Mouse (Mus musculus): Measurements from ENCODE around the gene Arih2. TPM values are rescaled to one million over a fixed set of nuclear protein-coding genes. Genes with fewer than 3 reads are reported as not detected.
A peak's percentile ranks its signal among the peaks of the same experiment; 100 is the strongest.

Gene Arih2
- total RNA-seq, 1 experiment from 2014 or later = 73.9 TPM

DNA sequence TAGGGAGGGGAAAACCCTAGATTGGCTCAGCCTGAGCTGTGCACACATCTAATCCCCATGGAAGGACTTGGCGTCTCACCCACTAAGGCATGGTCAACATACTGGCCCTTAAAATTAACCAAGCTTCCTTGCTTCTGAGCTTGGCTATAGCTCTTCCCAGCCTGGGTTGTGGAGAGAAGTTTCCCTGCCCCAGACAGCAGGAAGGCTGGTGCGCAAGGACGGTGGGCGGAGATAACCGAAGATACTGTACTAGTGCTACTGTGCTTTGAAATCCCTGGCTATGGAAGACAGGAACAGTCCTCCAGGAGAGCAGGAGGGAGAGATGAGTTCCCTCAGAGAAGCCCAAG, 69.9 kb downstream of the Arih2 start:
- DNase-seq = peak; percentile 54

DNA sequence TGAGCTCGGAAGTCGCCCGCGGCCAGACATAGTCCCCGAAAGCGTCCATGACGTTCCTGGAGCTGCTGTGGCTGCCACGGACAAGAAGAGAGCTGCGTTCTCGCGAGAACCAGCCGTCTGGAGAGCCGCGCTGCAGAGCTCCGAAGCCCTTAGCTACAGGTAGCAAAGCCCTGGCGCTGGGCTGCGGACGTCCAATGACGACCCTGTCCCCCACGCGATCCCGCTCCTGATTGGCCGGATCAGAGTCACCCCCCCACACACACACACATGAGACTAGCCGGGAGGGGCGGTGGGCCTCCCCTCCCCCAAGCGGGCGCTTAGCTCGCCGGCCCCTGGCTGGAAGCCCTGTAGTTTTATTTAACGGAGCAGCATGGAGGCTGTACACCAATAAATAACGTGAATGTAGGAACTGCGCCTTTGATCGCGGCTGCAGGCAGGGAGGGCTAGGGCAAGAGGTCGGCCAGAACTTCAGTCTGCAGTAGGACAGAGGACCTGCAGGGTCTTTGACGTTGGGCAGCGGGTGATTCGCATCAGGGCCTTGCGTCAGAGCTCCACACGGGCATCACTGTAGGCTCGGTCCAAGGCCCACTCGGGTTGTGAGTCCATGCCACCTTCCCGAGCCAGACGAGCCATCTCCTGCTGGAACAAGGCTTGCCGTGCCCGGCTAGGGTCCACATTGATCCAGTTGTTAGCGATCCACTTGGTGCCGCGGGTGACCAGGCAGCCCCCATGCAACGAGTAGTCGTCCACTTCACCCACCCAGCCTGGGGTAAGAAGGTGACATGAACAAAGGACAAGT, 70.4 kb downstream of the Arih2 start, which contains the start of gene Wdr6:
Gene Wdr6 (minus strand): TSS at position 195 of the 799 bp plus-strand sequence.
- DNase-seq = peak; percentile 93

DNA sequence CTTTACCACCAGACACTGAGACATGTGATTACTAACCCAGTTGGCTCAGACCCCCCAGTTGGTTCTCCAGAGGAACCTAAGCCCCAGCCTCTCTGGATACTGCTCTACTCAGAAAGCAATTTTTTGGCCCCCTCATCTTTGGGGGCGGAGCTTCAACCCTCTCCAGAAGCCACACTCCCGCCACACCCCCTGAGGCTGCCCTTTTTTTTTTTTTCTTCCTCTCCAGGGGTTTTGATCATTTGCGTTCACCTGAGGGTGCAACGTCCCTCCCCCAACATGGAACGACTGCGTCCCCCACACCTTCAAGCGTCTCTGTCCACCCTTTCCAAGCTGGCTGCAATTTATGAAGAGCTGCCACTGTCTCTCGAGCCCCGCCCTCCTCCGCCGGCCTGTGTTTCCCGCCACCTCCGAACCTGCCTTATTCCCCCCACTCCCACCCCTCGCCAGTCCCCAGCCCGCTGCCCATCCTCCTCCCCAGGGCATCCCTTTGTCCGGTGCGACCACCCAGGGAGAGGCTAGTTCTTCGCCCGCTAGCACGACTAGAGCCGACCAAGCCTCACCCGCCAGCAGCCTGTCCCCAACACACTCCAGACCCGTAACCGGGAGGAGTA, 71.1 kb downstream of the Arih2 start:
- peak; percentile 55 for DNase-seq

DNA sequence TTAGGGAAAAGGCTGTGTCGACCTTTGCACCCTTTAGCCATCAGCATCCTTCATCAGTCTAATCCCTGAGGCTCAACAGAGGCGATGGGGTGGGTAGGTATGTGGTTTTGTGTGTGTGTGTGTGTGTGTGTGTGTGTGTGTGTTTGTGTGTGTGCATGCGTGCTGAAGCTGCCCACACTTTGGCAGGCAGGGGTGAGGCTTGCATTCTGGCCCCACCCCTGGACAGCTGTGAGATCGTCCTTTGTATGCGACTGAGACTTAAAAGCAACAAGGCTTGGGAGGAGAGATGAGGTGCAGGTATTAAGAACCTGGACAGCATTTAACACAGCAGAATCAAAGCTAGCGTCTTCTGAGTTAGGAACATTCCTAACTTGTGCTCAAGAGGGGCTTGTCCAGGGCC, 72.2 kb downstream of the Arih2 start:
- no peak for DNase-seq

DNA sequence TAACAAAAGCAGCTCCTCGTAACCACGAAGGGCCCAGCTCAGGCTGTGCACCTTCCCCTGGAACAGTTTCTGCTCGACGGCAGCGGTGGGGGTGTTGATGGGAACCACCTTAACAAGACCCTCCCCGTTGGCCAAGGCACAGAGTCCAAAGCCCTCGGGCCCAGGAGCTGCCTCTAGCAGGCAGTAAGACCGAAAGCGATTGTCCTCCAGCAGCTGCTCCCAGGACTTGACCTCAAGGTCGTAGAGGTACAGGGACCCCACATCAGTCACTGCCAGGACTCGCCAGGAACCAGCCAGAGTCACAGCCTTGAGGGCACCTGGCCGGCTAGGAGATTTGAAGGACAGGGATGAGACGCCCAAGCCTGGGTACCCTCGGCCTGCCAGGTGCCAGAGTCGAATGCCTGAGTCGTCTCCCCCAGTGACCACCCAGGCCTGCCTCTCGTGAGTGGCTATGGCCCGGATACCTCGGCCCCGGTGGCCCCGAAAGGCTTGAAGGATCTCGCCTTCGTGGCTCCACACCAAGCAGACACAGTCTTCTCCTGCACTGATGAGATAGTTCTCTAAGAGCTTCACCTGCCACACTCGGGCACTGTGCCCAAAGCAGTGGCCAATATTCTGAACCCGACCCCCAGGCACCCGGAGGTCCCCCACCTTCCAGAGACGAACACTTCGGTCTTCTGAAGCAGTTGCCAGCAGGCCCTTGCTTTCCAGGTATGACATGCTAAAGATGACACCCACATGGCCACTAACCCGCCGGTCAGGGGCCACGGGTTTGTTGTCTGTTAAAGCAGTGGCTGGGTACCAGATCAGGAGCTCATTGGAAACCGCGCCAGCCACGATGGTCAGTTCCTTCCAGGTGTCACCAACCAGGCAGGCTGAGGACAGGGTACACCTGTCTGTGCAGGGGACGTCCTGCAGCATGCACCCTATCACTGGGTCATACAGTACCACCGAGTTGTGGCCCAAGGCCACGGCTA, 73.6 kb downstream of the Arih2 start:
- DNase-seq = peak; percentile 7

DNA sequence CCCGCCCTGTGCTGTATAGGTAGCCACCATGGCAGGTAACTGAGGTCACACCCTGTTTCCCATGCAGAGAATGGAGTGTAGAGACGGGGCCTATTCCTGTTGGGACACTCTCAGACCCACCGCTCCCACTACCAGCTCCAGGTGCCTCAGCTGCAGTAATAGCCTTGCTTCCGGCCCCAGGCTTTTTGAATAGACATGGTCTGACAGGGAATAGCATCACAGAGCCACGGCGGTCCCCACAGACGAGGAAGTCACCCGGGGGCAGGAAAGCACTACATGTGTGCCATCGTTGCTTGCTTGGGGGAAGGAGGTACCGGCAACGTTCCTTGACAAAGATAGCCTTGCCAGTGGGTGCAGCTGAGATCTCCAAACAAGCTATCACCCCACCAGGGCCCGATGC, 74.3 kb downstream of the Arih2 start:
- DNase-seq = no peak

DNA sequence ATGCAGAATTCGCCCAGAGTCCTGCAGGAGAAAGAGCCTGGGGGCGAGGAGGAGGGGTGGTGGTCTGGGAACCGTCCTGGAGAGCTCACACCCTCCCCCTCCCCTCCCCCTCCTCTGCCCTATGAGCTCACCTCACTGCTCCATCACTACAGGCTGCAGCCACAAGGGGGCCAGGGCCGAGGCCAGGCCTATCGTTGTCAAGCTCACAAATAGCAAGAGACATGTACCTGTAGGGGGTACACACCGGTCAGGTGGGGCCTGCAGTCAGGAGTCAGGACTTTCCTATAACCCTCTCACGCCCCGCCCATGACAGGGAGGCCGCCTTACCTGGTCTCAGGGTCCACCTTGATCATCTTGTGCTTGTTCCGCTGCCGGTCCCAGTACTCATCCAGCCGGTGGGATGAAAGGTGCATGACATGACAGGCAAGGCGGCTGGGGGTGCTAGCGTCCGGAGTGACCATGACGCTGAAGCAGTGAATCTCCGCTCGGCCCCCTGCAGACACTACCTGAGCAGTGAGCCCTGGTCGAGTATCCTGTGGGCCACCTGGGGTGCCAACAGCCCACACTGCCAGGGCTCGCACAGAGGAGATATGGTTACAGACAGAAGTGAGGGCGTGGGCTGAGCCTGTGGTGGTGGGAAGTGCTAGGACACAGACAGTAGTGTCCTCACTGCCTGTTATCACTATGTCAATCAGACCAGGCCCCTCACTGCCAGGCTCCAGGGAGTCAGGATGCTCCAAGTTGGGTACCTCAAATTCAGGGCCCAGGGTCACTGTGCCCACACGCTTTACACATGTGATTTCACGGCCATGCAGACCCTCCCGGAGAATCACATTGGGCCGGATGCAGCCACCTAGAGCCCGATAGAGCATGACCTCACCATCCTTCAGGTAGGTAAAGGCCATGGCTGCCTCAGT, 75.2 kb downstream of the Arih2 start:
- DNase-seq = peak; percentile 62

DNA sequence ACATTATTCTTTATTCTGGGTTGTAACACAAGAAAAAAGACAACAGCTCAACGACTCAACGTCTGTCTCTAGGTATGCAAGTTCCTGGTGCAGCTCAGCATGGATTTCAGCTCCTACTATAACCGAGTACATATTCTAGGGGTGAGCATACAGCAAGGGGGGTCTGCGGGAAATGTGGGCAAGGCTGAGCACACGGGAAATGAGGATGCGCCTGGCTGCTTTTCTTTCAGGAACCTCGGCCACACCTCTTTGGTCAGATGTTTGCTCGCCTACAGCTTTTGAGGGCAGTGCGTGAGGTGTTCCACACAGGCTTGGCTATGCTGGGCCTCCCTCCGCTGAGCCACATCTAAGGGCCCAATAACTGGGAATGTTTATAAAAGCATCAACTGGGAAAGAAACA, 76.9 kb downstream of the Arih2 start:
- no peak for DNase-seq

DNA sequence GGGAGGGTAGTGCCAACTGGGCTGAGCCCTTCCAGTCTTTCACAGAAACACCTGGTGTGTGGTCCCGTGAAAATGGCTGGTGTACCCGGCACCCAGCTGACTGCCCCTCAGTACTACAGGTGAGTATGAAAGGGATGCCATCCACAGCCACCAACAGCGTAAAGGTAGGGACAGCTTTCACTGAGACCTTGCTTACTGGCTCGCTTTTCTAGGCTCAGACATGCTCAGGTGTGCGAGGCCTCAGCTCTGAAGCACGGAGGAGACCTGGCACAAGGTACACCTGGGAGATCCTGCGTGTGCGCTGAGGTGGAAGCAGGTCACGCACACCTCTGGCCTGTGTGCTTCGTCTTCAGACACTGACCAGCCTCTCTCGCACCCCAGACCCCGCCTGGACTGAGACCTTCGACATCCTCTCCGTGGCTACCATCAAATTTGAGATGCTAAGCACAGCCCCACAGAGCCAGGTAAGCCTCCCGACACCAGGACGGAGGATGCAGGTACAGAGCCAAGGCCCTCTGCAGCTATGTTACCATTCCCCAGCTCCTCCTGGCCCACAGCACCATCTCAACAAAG, 77.7 kb downstream of the Arih2 start:
- no peak for DNase-seq

DNA sequence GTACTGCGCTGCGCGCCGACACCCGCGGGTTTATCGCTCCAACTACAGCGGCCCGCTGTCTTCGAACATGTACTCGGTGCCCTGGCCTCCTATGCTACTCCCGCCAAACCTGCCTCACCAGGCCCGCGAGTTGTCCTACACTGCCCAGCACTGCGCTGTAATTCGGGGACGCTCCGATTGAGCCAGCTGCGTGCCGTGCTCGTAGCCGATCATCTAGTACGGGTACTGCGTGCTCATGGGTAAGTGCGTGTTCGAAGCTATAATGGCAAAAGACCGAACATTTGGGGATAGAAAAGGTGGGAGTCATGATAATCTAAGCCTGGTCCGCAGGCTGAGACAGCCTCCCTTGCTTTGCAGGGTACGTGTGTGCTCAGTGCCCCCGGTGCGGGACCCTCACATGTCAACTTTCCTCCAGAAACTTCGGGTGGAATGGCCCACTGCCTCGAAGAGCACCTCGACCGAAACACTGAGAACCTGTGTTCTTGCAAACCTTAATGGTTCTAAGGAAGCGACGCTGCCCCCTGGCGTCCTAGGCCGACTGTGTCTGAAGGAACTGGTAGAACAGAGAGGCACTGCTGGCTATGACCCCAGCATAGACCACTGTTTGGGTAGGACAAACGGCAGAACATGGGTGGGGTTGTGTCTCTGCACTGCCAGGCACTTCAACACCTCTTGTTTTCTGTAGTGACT, 78.8 kb downstream of the Arih2 start:
- DNase-seq = peak; percentile 86

DNA sequence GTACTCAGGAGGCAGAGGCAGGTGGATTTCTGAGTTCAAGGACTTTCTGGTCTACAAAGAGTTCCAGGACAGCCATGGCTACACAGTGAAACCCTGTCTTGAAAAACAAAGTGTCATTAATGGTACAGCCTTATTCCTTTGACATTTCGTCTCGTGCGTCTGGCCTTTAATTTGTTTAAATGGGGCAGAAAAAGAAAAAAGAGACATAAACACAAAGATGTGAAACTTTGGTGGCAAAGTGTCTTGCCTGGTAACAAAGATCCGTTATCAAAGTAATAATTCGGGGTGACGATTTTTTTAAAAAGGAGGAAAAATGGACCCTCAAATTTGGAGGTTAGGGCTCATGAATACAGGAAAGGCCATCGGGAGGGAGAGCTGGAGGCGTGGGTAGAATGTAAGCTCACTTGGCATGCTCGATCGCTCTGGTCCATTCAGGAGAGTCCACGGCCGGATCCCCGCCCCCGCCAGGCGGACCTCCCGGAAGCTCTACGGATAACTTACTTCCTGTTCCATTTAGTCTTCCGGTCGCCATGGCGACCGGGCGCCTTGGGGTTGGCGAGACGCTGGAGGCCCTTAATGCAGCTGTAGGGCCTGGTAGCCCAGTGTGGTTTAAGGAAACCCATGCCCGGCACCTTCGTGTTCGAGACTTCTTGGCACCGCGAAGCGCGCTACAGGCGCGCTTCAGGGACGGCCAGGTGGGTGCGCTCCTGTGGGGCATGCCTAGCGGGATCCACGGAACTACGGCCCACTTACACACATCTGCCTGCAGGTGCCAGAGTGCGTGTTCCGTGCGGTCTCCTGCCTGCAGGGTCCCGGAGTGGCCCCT, 79.6 kb downstream of the Arih2 start, which contains the start of gene Dalrd3:
Gene Dalrd3 (plus strand): TSS at position 506 of the 826 bp plus-strand sequence.
- peak; percentile 91 for DNase-seq

DNA sequence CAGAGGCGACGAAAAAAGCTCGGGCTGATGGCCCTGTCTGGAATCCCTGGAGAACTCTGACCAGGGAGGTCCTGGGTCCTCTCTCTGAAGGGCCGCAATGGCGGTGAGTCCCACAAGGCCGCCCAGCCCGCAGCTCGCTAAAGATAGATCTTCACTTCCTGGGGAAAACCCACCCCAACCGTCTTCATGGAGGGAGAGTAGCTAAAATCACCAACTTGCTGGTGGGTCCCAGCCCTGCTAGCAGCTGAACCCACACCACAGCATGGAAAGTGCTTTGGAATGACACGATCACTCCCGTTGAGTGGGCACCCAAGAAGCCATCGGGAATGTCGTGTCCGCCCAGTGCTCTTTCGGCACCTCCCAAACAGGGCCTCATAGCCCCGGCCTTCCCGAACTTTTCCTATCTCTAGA, 80.7 kb downstream of the Arih2 start:
- no peak for DNase-seq

DNA sequence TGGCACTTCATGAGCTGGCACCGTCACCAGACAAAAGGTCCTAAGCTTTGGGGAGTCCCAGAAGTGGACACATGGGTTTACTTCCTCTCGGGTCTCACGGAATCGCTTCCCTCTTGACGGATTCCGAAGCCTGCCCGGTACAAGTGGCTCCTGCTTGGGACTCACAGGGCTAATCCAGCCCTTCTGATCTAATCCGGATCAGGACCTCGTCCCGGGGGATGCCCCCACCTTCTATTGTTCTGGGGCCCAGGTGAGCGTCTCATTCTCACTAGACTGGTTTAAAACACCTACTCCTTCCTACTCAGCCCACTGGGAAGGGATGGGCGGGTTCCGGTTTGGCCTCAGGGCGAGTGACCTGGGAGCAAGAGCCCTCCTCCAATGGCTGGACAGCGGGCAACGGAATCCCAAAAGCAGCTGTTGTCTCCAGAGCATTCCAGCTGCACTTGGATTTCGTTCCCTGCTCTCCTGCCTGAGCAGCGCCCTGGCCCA, 81.2 kb downstream of the Arih2 start:
- peak; percentile 31 for DNase-seq

DNA sequence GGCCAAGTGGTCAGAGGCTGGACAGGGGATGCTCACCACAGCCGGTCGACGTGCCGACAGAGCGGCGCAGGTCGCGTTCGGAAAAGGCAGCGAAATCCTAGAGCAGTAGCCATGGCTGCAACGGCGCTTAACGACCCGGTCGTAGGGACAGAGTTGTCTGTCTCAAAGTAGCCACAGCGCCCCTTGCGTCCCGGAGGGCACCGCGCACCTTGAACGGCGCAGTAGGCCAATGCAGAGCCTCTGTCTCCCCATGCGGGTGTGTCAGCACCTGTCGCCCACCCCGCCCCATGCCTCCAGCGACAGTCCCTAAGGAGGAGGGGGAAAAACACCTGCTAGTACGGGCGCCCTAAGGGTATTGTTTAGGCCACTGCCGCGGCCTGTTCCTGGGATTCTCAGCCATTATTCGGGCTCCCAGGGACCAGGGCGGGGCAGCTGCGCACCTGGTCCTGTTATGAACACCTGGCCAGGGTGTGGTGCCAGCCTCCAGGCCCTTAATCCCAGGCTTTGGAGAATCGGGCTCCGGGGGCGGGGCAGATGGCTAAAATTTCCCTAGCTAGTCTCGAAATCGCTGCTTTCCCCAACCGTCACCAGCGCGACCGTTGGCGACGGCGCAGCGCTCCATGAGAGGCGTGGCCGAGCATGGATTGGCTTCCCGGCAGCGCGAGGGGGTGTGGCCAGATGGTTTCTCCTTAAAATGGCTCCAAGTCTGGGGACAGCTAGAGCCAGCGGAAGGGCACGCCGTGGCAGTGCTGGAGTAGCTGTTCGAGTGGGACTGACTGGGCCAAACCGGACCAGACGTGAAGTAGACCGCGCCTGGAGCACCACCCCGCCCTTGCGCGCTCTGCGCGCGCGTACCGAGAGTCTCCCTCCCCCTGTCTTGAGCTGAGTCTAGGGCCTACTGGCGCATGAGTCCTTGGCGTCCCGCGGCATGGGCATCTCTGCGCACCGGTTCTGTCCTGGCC, 82.1 kb downstream of the Arih2 start, which contains the start of gene Ndufaf3:
Gene Ndufaf3 (minus strand): TSS at position 620 of the 962 bp plus-strand sequence.
- peak; percentile 96 for DNase-seq

DNA sequence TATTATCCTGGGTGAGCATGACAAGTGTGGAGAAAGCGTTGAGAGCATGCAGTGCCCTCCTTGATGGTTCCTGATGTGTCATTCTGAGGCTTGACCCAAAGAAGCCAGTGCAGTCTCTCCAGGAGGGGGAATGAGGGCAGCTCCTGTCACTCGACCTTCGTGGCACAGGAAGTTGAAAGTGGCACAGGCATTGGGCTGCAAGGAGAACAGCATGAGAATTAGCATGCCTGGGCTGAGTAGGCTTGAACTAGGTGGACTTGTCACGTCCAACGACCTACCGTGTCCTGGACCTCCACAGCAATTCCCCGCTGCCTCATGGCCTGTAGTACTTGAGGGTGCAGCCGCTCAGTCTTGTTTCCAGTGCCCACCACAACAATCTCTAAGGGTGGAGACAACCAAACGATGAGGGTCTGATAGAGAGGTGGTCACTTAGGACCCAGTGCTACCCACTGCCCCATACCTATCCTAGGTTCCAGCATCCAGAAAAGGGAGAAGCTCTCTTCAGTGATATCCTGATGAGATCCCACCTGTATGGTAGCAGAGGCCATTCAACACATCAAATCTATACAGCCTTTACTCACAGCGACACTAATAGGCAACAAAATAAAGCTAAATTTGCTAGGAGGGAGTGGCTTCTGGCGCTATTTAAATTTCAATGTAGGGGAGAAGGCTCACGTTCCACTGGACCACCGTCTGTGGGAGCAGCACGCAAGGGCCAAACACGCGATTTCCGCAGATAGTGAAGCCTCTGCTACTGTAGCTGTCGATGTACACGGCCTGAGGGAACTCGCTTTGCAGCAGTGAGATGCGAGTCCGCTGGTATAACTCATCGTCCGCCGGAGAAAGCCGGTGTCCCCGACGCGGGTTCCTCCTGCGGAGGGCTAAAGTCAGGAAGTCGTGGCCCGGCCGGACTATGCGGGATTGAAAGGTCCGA, 83.0 kb downstream of the Arih2 start:
- peak; percentile 10 for DNase-seq

DNA sequence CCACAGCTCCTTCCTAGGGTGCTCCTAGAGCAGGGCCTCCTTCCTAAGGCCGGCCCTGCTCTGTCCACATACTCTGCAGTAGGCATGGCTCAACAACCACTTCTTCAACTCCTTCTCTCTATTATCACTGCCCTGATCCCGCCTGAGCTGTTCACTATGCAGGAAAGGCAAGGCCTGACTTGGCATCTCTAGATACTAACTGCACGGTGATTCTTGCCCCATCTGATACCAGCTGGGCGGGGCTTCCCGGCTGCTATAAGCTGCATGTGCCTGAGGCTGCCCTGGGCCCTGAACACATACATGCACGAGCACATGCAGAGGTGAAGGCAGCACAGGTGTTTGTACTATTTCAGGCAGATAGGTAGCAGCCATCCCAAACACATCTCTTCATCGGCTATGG, 85.1 kb downstream of the Arih2 start:
- DNase-seq = no peak

DNA sequence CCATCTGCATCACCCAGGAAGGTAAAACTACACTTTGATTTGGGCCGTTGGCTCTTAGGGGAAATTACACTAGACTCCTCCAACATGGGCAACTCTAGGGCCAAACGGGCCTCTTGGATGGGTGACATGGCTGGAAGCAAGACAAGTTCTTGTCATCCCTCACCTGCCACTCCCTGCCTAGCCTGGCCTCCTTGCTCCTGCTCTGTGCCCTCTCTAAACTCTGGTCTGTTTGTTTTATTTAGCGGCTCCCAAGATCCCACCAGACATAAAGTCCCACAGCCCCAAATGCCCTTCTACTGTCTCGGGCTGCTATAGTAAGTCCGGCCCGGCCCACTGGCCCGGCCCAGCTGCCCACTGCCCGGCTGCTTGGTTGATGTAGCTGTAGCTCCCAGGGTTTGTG, 85.5 kb downstream of the Arih2 start:
- DNase-seq = no peak
